Mouse (Mus musculus) liver, embryonic 14.5 days (tissue): Measurements from ENCODE around the gene Bcl9l. TPM values are rescaled to one million over a fixed set of nuclear protein-coding genes. Genes with fewer than 3 reads are reported as not detected.

ENCODE experiments used
- ATAC-seq: fragments of 200-750 bp; cut with Nextera tagmentation; 2 replicates; pipeline ENCODE4 v1.8.0; 2017; ENCODE audit warnings: moderate number of reproducible peaks, mild to moderate bottlenecking, moderate library complexity; ENCODE audit not compliant: insufficient read depth
- DNase-seq, 3 experiments: peaks; one replicate each; pipeline ENCODE4 v3.0.0-alpha.2; 2012 to 2013; ENCODE audit warnings: low read depth in 3 of 3, low spot score in 3 of 3
- H3K27ac ChIP-seq: fragments of 300-500 bp; sonication (generic); 2 replicates; pipeline ENCODE4 v1.5.1; 2014; ENCODE audit warnings: moderate library complexity, mild to moderate bottlenecking, control low read depth, inconsistent platforms
- H3K27me3 ChIP-seq: fragments of 300-500 bp; sonication (generic); 2 replicates; pipeline ENCODE4 v1.6.1; 2014; ENCODE audit warnings: mild to moderate bottlenecking, low read length, moderate library complexity; ENCODE audit not compliant: control insufficient read depth, insufficient read depth
- H3K36me3 ChIP-seq: fragments of 300-500 bp; sonication (generic); replicated peaks from 2 replicates; pipeline ENCODE4 v1.6.1; 2014; ENCODE audit warnings: low read depth; ENCODE audit not compliant: control insufficient read depth, insufficient read depth
- H3K4me1 ChIP-seq, 2 experiments: fragments of 200-500 bp in 1 of 2; fragments of 300-500 bp in 1 of 2; sonication (generic) in 1 of 2; replicated peaks; 2 replicates each; pipeline ENCODE4 v1.6.1; 2012 to 2014; ENCODE audit warnings: antibody characterized with exemption in 1 of 2, inconsistent platforms in 1 of 2, low read length in 1 of 2; ENCODE audit not compliant: control insufficient read depth in 2 of 2, insufficient read depth in 2 of 2
- H3K4me2 ChIP-seq: fragments of 300-500 bp; sonication (generic); 2 replicates; pipeline ENCODE4 v1.6.1; 2014; ENCODE audit warnings: low read depth, mild to moderate bottlenecking, control low read depth, moderate library complexity
- H3K4me3 ChIP-seq, 2 experiments: fragments of 200-500 bp in 1 of 2; fragments of 300-500 bp in 1 of 2; sonication (generic) in 1 of 2; 2 replicates each; pipeline ENCODE4 v1.5.1; 2012 to 2014; ENCODE audit warnings: low read depth in 2 of 2, low read length in 2 of 2, mild to moderate bottlenecking in 2 of 2, control low read depth in 1 of 2, inconsistent platforms in 1 of 2, moderate library complexity in 1 of 2; ENCODE audit not compliant: insufficient read depth in 1 of 2
- H3K9ac ChIP-seq: fragments of 300-500 bp; sonication (generic); replicated peaks from 2 replicates; pipeline ENCODE4 v1.6.1; 2014; ENCODE audit warnings: mild to moderate bottlenecking, control low read depth, moderate library complexity
- H3K9me3 ChIP-seq: fragments of 300-500 bp; sonication (generic); 2 replicates; pipeline ENCODE4 v1.6.1; 2016; ENCODE audit warnings: low read length, mixed read lengths; ENCODE audit not compliant: control insufficient read depth
- CTCF ChIP-seq: IDR thresholded peaks from 2 replicates; pipeline ENCODE4 v1.5.1; 2016; ENCODE audit warnings: antibody characterized with exemption, low read depth, control low read depth
- EP300 ChIP-seq: IDR thresholded peaks from 2 replicates; pipeline ENCODE4 v1.6.1; 2016; ENCODE audit warnings: antibody characterized with exemption, low read depth
- WGBS: fragments of 180-500 bp; shearing (Covaris S2); extraction: QIAGEN DNeasy Blood & Tissue Kit; methylation state at CpG from one replicate; pipeline ENCODE4 v1.1.7; 2014; ENCODE audit not compliant: insufficient replicate concordance; 5-methylcytosine and 5-hydroxymethylcytosine counted together
- polyA plus RNA-seq, 2 experiments: library from polyadenylated mRNA; depleted of rRNA in 1 of 2; stranded (reverse) in 1 of 2; unstranded in 1 of 2; fragments of >200 nt; fragmentation: Nextera tagmentation in 1 of 2; extraction: Ambion mirVana in 1 of 2; gene quantifications; 2 replicates each; pipeline versions ENCODE4 v1.2.1 to v1.2.3; 2012 to 2014

The Bcl9l gene
- polyA plus RNA-seq, 2 experiments = 1.5 to 1.6 TPM

- ATAC-seq (no peak), DNase-seq (no peak)
- no peak overlapping the region for H3K4me3 ChIP-seq
- H3K27ac ChIP-seq = no peak overlapping the region
- H3K4me1 ChIP-seq = no peaks in the 10 kb centered on the region
- H3K36me3 ChIP-seq = no peaks in the 10 kb centered on the region
- TF ChIP-seq EP300 (no peak), CTCF (no peak)
- no peaks in the 10 kb centered on the region for H3K9me3 ChIP-seq
- no peak overlapping the region for H3K4me2 ChIP-seq
- H3K9ac ChIP-seq = no peak overlapping the region
- no peaks in the 10 kb centered on the region for H3K27me3 ChIP-seq
- WGBS = 38% methylated on average over 2 of the region's 2 CpGs
These were observed 13.8 kb upstream of the Bcl9l start for GRCm38 (mm10) chr9:44468800-44469199.

GRCm38 (mm10) chr9:44473184-44473583 is 9.4 kb upstream of the Bcl9l start:
- H3K9me3 ChIP-seq = no peaks in the 10 kb centered on the region
- H3K4me3 ChIP-seq = no peak overlapping the region
- no peak overlapping the region for H3K9ac ChIP-seq
- no peak overlapping the region for H3K27ac ChIP-seq
- H3K4me1 ChIP-seq = peaks cover 0 to 8% of the 10 kb centered on the region in 2 experiments; a peak in 2 of 4 replicates
- no peak for ATAC-seq
- no peak for DNase-seq
- H3K27me3 ChIP-seq = peaks cover 1% of the 10 kb centered on the region; the same call in 1 of the 2 replicates
- WGBS = 33% methylated on average over 3 of the region's 3 CpGs
- no peaks in the 10 kb centered on the region for H3K36me3 ChIP-seq
- TF ChIP-seq EP300 (no peak), CTCF (peak; percentile 45; the same call in 1 of the 2 replicates)
- no peak overlapping the region for H3K4me2 ChIP-seq

GRCm38 (mm10) chr9:44474327-44474726 is 8.3 kb upstream of the Bcl9l start:
- Histone ChIP-seq H3K27me3 (peaks cover 13% of the 10 kb centered on the region), H3K4me1 (peaks cover 0 to 10% of the 10 kb centered on the region in 2 experiments; a peak in 2 of 4 replicates), H3K4me3 (no peak overlapping the region), H3K36me3 (no peaks in the 10 kb centered on the region), H3K9me3 (no peaks in the 10 kb centered on the region), H3K4me2 (no peak overlapping the region), H3K27ac (no peak overlapping the region), H3K9ac (no peak overlapping the region)
- WGBS = 27% methylated on average over 1 of the region's 1 CpGs
- no peak for DNase-seq
- TF ChIP-seq CTCF (no peak), EP300 (no peak)
- no peak for ATAC-seq

- no peak for ATAC-seq
- Histone ChIP-seq H3K4me3 (no peak overlapping the region), H3K9me3 (no peaks in the 10 kb centered on the region), H3K27ac (no peak overlapping the region), H3K9ac (no peak overlapping the region), H3K27me3 (peaks cover 20% of the 10 kb centered on the region), H3K4me2 (no peak overlapping the region), H3K36me3 (no peaks in the 10 kb centered on the region), H3K4me1 (peaks cover 0 to 12% of the 10 kb centered on the region in 2 experiments; a peak in 2 of 4 replicates)
- WGBS = 70% methylated on average over 3 of the region's 3 CpGs
- DNase-seq = no peak
- no peak for TF ChIP-seq EP300
- TF ChIP-seq CTCF = peak; percentile 36
These were observed 6.7 kb upstream of the Bcl9l start for GRCm38 (mm10) chr9:44475936-44476335.

GRCm38 (mm10) chr9:44477339-44478228 is 5.0 kb upstream of the Bcl9l start:
- 4% methylated on average over 24 of the region's 24 CpGs for WGBS
- Histone ChIP-seq H3K9me3 (no peaks in the 10 kb centered on the region), H3K27me3 (peaks cover 28% of the 10 kb centered on the region), H3K27ac (no peak overlapping the region), H3K4me1 (peaks cover 0 to 12% of the 10 kb centered on the region in 2 experiments; a peak in 2 of 4 replicates), H3K9ac (no peak overlapping the region), H3K4me3 (peak overlapping the region; percentile 55 to 68), H3K36me3 (no peaks in the 10 kb centered on the region), H3K4me2 (peak overlapping the region; percentile 75)
- TF ChIP-seq CTCF = peak; percentile 78
- no peak for TF ChIP-seq EP300
- DNase-seq = no peak
- no peak for ATAC-seq
